Mouse (Mus musculus): ENCODE results near the gene Vps13d. TPM values are rescaled to one million over a fixed set of nuclear protein-coding genes. Genes with fewer than 3 reads are reported as not detected.

The Vps13d gene
- polyA plus RNA-seq, 1 experiment from 2014 or later, result 12.1 TPM

DNA sequence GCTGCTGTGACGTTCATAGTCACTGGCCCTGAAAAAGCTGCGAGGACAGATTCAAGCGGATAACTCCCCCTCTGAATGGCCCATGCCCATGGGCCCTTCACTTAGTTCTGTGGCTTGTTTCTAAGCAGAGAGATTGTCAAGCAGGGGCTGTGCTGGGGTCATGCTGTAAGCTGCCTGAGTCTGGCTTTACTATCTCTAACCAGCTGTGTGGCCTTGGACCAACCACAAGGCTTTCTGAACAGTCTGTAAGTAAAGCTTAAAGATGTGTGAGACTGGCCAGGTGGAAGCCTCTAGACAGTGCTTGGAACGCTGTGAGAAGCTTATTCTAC is 180.2 kb downstream of the Vps13d start:
- H3K27me3 ChIP-seq (ENCODE audit: control insufficient read depth, insufficient read depth, low read length), result no peaks in the 10 kb centered on the region
- H3K36me3 ChIP-seq (replicated peaks; ENCODE audit: control insufficient read depth, insufficient read depth), result peaks cover 51% of the 10 kb centered on the region
- DNase-seq (ENCODE audit: low spot score), result no peak
- 92% methylated on average over 4 of the region's 4 CpGs for WGBS
- ATAC-seq (ENCODE audit: low FRiP score), result no peak
- H3K9ac ChIP-seq, result no peak overlapping the region
- H3K9me3 ChIP-seq (ENCODE audit: control insufficient read depth, low read length), result no peaks in the 10 kb centered on the region
- H3K4me3 ChIP-seq (replicated peaks; ENCODE audit: low read length), result no peak overlapping the region
- H3K4me1 ChIP-seq (replicated peaks; ENCODE audit: control insufficient read depth, insufficient read depth, low read length), result no peaks in the 10 kb centered on the region
- H3K4me2 ChIP-seq (replicated peaks), result no peak overlapping the region
- no peak overlapping the region for H3K27ac ChIP-seq

GRCm38 (mm10) chr4:145013760-145014631 is 180.8 kb downstream of the Vps13d start:
- H3K36me3 ChIP-seq (replicated peaks; ENCODE audit: control insufficient read depth, insufficient read depth), result peaks cover 45% of the 10 kb centered on the region
- DNase-seq (ENCODE audit: low spot score) (no peak), ATAC-seq (ENCODE audit: low FRiP score) (no peak)
- no peaks in the 10 kb centered on the region for H3K9me3 ChIP-seq (ENCODE audit: control insufficient read depth, low read length)
- no peaks in the 10 kb centered on the region for H3K27me3 ChIP-seq (ENCODE audit: control insufficient read depth, insufficient read depth, low read length)
- no peak overlapping the region for H3K4me3 ChIP-seq (replicated peaks; ENCODE audit: low read length)
- no peak overlapping the region for H3K9ac ChIP-seq
- 95% methylated on average over 7 of the region's 7 CpGs for WGBS
- H3K4me1 ChIP-seq (replicated peaks; ENCODE audit: control insufficient read depth, insufficient read depth, low read length), result no peaks in the 10 kb centered on the region
- H3K27ac ChIP-seq, result no peak overlapping the region
- H3K4me2 ChIP-seq (replicated peaks), result no peak overlapping the region

- H3K27ac ChIP-seq, result no peak overlapping the region
- no peak for DNase-seq (ENCODE audit: low spot score)
- H3K4me1 ChIP-seq (replicated peaks; ENCODE audit: control insufficient read depth, insufficient read depth, low read length), result no peaks in the 10 kb centered on the region
- H3K27me3 ChIP-seq (ENCODE audit: control insufficient read depth, insufficient read depth, low read length), result no peaks in the 10 kb centered on the region
- WGBS, result 92% methylated on average over 4 of the region's 4 CpGs
- H3K4me2 ChIP-seq (replicated peaks), result no peak overlapping the region
- peaks cover 43% of the 10 kb centered on the region for H3K36me3 ChIP-seq (replicated peaks; ENCODE audit: control insufficient read depth, insufficient read depth)
- no peak for ATAC-seq (ENCODE audit: low FRiP score)
- no peaks in the 10 kb centered on the region for H3K9me3 ChIP-seq (ENCODE audit: control insufficient read depth, low read length)
- no peak overlapping the region for H3K4me3 ChIP-seq (replicated peaks; ENCODE audit: low read length)
- no peak overlapping the region for H3K9ac ChIP-seq
Observed at GRCm38 (mm10) chr4:145013187-145013586, 181.6 kb downstream of the Vps13d start.

GRCm38 (mm10) chr4:145011156-145011555 is 183.6 kb downstream of the Vps13d start:
- no peaks in the 10 kb centered on the region for H3K27me3 ChIP-seq (ENCODE audit: control insufficient read depth, insufficient read depth, low read length)
- no peak overlapping the region for H3K9ac ChIP-seq
- no peaks in the 10 kb centered on the region for H3K4me1 ChIP-seq (replicated peaks; ENCODE audit: control insufficient read depth, insufficient read depth, low read length)
- peaks cover 30% of the 10 kb centered on the region for H3K36me3 ChIP-seq (replicated peaks; ENCODE audit: control insufficient read depth, insufficient read depth)
- DNase-seq (ENCODE audit: low spot score) (no peak), ATAC-seq (ENCODE audit: low FRiP score) (no peak)
- no peak overlapping the region for H3K4me2 ChIP-seq (replicated peaks)
- WGBS, result 80% methylated on average over 3 of the region's 3 CpGs
- H3K9me3 ChIP-seq (ENCODE audit: control insufficient read depth, low read length), result no peaks in the 10 kb centered on the region
- H3K4me3 ChIP-seq (replicated peaks; ENCODE audit: low read length), result no peak overlapping the region
- H3K27ac ChIP-seq, result no peak overlapping the region

DNA sequence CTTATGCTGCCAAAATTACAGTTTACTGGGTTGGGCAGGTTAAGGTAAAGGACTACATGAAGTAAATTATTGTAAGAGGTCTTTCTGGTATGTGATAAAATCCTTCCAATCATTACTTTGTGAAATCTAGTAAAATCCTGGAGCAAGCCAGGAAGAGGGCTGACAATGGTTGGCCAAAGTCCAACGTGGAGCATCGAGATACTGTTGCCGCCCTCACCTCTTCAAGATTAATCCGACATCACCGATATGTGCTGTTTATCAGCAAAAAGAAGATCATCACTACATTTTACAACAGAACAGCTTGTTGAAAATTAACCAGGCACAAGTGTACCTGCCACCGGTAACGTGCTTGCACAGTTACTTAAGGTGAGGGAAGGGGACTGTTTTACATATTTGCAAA is 184.9 kb downstream of the Vps13d start:
- no peak for ATAC-seq (ENCODE audit: low FRiP score)
- WGBS, result 81% methylated on average over 7 of the region's 7 CpGs

GRCm38 (mm10) chr4:145009437-145009836 is 185.4 kb downstream of the Vps13d start:
- H3K36me3 ChIP-seq (replicated peaks; ENCODE audit: control insufficient read depth, insufficient read depth), result peaks cover 19% of the 10 kb centered on the region; the same call in 1 of the 2 replicates
- no peaks in the 10 kb centered on the region for H3K4me1 ChIP-seq (replicated peaks; ENCODE audit: control insufficient read depth, insufficient read depth, low read length)
- no peak overlapping the region for H3K4me2 ChIP-seq (replicated peaks)
- H3K27ac ChIP-seq, result no peak overlapping the region
- H3K9ac ChIP-seq, result no peak overlapping the region
- no peaks in the 10 kb centered on the region for H3K9me3 ChIP-seq (ENCODE audit: control insufficient read depth, low read length)
- no peak for DNase-seq (ENCODE audit: low spot score)
- no peak overlapping the region for H3K4me3 ChIP-seq (replicated peaks; ENCODE audit: low read length)
- no peaks in the 10 kb centered on the region for H3K27me3 ChIP-seq (ENCODE audit: control insufficient read depth, insufficient read depth, low read length)
- no peak for ATAC-seq (ENCODE audit: low FRiP score)
- WGBS, result 71% methylated on average over 3 of the region's 3 CpGs

More for the DNA sequence above, 184.9 kb downstream of the Vps13d start:
- no peak overlapping the region for H3K9ac ChIP-seq
- no peaks in the 10 kb centered on the region for H3K27me3 ChIP-seq (ENCODE audit: control insufficient read depth, insufficient read depth, low read length)
- no peak overlapping the region for H3K4me2 ChIP-seq (replicated peaks)
- H3K27ac ChIP-seq, result no peak overlapping the region
- H3K9me3 ChIP-seq (ENCODE audit: control insufficient read depth, low read length), result no peaks in the 10 kb centered on the region
- no peak for DNase-seq (ENCODE audit: low spot score)
- peaks cover 24% of the 10 kb centered on the region for H3K36me3 ChIP-seq (replicated peaks; ENCODE audit: control insufficient read depth, insufficient read depth)
- H3K4me3 ChIP-seq (replicated peaks; ENCODE audit: low read length), result no peak overlapping the region
- H3K4me1 ChIP-seq (replicated peaks; ENCODE audit: control insufficient read depth, insufficient read depth, low read length), result no peaks in the 10 kb centered on the region

GRCm38 (mm10) chr4:145005943-145006545 is 188.8 kb downstream of the Vps13d start:
- ATAC-seq (ENCODE audit: low FRiP score) (no peak), DNase-seq (ENCODE audit: low spot score) (no peak)
- Histone ChIP-seq H3K9me3 (ENCODE audit: control insufficient read depth, low read length) (no peaks in the 10 kb centered on the region), H3K27me3 (ENCODE audit: control insufficient read depth, insufficient read depth, low read length) (no peaks in the 10 kb centered on the region), H3K27ac (no peak overlapping the region), H3K4me2 (replicated peaks) (no peak overlapping the region), H3K4me1 (replicated peaks; ENCODE audit: control insufficient read depth, insufficient read depth, low read length) (no peaks in the 10 kb centered on the region), H3K9ac (no peak overlapping the region), H3K36me3 (replicated peaks; ENCODE audit: control insufficient read depth, insufficient read depth) (peaks cover 9% of the 10 kb centered on the region; the same call in 1 of the 2 replicates), H3K4me3 (replicated peaks; ENCODE audit: low read length) (no peak overlapping the region)
- 97% methylated on average over 4 of the region's 4 CpGs for WGBS

- DNase-seq (ENCODE audit: low spot score), result no peak
- Histone ChIP-seq H3K9me3 (ENCODE audit: control insufficient read depth, low read length) (no peaks in the 10 kb centered on the region), H3K4me1 (replicated peaks; ENCODE audit: control insufficient read depth, insufficient read depth, low read length) (peaks cover 12% of the 10 kb centered on the region), H3K4me3 (replicated peaks; ENCODE audit: low read length) (no peak overlapping the region), H3K4me2 (replicated peaks) (no peak overlapping the region), H3K9ac (no peak overlapping the region), H3K27me3 (ENCODE audit: control insufficient read depth, insufficient read depth, low read length) (no peaks in the 10 kb centered on the region), H3K36me3 (replicated peaks; ENCODE audit: control insufficient read depth, insufficient read depth) (peaks cover 6% of the 10 kb centered on the region; the same call in 1 of the 2 replicates), H3K27ac (no peak overlapping the region)
- ATAC-seq (ENCODE audit: low FRiP score), result no peak
- 74% methylated on average over 6 of the region's 6 CpGs for WGBS
Observed at GRCm38 (mm10) chr4:145004176-145004575, 190.6 kb downstream of the Vps13d start.

DNA sequence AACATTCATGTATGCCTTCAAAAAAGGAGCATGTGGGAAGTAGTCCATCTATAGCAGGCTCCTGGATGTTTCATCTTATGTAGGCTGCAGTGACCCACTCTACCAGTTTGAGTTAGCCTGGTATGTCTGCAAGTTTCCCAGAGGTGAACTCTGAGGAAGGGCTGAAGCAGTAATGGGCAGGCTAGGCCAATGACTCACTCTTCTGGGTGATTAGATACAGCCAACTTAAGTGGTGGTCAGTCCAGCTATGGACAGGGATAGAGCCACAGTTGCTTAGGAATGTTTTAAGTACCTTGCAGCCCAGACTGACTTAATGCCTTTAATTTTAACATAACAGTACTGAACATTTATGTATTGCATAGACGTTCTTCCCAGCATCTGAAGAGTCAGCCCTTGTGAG is 192.1 kb downstream of the Vps13d start:
- Histone ChIP-seq H3K4me1 (replicated peaks; ENCODE audit: control insufficient read depth, insufficient read depth, low read length) (peaks cover 14% of the 10 kb centered on the region), H3K27ac (no peak overlapping the region), H3K36me3 (replicated peaks; ENCODE audit: control insufficient read depth, insufficient read depth) (peaks cover 6% of the 10 kb centered on the region; the same call in 1 of the 2 replicates), H3K4me2 (replicated peaks) (no peak overlapping the region), H3K9ac (no peak overlapping the region), H3K4me3 (replicated peaks; ENCODE audit: low read length) (no peak overlapping the region), H3K9me3 (ENCODE audit: control insufficient read depth, low read length) (no peaks in the 10 kb centered on the region), H3K27me3 (ENCODE audit: control insufficient read depth, insufficient read depth, low read length) (no peaks in the 10 kb centered on the region)
- 92% methylated on average over 1 of the region's 1 CpGs for WGBS
- ATAC-seq (ENCODE audit: low FRiP score), result no peak
- no peak for DNase-seq (ENCODE audit: low spot score)
